Mouse (Mus musculus) lung, postnatal 4 days (tissue): ENCODE data around the gene Vwf.

Experiments used
- DNase-seq, 2 experiments: peaks; one replicate each; pipeline ENCODE4 v3.0.0; 2021

Gene Vwf

DNA sequence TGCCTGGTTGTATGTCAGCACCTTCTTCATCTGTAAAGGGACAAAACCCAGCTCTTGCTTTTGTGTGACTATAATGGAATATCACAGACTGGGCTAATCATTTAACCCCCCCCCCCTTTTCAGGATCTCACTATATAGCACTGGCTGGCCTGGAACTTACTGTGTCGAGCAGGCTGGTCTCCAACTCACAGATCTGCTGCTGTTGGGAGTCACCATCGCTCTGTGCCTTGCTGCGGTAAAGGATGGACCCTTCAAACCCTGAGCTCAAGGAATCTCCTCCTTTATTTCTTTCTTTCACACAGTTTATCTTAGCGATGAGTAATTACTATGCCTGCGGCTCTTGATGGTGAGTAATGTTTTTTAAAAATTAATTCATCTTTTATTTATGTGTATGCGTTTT, at the start of gene Vwf:
Gene Vwf (plus strand): TSS at position 301 of the 400 bp plus-strand sequence.
- DNase-seq, result no peak

DNA sequence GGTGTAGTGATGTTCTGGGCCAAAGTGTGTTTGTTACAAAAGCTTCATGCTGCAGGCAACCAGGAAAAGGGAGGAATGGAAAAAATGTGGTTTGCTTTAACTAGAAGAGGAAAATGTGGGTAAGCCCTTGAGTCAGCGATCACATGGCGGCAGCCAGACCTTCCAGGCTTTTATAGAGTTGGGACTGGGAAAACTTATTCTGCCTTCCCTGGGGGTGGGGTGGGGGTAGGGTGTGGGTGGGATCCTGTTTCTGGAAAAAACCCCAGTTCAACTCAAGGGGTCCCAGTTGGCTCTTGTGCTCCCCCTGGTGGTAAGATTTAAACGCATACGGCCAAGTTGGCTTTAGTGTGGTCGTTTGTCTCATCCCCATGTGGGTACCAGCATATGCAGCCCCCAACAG, 48.5 kb upstream of the Vwf start:
- DNase-seq, result peak in 1 of 2 experiments; percentile 49

DNA sequence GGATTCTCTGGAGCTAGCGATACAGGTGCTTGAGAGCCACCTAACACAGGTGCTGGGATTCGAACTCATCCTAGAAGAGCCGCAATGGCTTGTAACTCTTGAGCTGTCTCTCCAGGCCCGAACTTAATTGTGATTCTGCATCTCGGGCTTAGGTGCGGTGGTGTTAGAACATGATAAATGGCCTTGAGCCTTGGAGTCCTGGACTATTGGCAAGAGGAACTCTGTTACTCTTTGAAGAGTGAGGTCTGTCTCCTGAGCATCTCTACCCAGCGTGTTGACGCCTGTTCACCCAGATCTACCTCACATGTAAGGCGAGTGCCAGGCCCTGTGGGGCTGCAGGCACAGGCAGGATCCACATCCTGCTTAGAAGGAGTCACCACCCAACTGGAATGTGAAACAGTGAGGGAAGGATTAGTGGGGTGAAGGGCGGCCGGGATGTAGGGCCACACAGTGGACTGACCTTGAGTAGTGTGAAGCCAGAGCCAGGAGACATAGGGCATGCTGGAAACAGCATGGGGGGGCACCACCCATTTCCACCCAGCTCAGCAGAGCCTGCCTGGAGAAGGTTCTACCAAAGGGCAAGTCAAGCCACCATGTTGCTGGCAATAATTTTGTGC, 43.3 kb upstream of the Vwf start:
- DNase-seq, result no peak

DNA sequence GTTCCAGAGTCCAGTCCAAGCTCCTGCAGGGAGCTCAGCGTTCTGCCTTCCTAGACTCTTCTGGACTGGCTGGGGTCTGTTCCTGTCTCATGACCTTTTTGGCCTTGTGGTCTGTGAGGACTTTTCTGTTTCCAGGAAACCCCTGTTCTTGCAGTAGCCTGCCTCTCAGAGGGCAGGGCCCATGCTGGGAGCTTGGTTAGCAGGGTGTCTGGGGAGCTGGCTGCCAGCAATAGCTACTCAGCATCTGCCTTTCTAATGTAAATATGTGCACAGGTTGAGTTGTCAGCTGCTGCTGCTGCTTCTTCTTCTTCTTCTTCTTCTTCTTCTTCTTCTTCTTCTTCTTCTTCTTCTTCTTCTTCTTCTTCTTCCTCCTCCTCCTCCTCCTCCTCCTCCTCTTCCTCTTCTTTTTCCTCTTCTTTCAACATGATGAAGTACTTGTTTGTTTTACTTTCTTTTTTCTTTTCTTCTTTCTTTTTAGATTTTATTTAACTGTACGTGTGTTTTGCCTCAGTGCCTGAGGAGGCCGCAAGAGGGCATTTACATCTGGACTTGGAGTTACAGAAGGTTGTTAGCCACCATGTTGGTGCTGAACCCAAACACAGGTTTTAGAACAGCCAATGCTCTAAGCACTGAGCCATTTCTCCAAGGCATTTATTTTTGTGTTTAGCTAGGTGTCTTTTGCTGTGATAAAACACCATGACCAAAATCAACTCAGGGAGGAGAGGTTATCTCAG, 41.8 kb upstream of the Vwf start:
- DNase-seq, result no peak

DNA sequence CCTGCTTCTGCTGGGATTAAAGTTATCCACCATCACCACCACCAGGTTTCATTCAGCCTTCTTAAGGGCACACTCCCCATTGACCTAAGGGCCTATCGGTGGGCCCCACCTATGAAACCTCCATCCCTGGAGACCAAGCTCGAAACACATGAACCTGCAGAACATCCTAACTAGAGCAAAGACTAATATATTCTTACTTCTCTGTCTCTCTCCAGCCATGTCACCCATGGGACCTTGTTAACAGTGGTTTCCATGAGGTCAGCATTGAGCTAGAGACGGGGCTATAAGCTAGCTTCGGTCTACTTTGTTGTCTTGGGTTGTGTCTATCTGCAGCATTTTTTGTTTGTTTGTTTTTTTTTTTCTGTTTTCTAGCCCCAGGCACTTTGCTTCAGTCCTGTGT, 40.1 kb upstream of the Vwf start:
- DNase-seq, result no peak

DNA sequence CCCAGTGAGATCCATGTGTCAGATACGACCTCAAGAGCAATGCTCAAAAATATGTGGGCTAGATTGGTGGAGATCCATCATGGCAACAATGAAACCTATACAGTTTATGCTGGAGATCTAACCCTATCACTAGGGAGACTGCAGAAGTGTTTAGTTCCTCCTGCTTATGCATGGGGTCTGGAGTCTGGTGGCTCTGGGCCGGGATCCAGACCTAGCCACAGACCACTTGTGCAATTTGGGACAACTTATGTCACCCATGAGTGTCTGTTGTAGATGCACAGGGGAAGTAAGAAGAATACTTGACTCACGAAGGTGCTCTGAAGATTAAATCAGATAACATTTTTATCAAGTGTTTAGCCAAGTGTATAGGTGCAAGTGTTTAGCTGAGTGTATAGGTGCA, 36.8 kb upstream of the Vwf start:
- DNase-seq, result no peak

DNA sequence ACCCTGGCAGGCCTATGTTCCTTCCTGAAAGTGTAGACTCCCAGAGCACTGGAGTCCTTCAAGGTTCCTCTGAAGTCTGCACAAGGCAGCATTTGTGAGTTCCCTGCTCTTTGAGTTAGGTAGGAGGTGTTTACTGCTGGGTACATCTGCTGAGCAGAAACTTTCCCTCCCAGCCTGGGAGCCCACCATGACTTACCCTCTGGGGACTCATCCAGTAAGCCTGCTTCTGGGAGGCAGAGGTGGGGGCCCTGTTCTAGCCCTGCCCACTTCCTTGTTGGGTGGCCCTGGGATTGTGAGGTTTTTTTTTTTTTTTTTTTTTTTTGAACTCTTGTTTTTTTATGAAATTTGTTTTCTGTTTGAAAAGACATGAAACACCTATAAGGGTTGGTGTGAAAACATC, 35.9 kb upstream of the Vwf start:
- no peak for DNase-seq

DNA sequence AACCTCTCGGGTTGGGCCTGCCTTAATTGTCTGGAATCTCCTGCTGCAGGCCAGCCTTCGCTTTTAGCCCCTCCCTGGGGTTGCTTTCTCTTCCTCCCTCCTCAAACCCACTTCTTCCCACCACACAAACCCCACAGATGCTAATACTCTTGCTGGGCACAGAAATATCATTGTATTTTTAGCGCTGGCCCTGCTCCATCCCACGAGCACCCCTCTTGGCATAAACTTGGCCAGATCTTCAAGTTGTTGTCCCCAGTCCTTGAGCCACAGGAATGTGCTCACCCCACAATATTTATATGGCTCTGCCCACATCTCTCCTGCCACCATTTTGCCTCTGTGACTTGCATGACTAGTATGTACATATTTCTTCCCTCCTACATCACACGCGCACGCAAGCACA, 35.4 kb upstream of the Vwf start:
- no peak for DNase-seq

DNA sequence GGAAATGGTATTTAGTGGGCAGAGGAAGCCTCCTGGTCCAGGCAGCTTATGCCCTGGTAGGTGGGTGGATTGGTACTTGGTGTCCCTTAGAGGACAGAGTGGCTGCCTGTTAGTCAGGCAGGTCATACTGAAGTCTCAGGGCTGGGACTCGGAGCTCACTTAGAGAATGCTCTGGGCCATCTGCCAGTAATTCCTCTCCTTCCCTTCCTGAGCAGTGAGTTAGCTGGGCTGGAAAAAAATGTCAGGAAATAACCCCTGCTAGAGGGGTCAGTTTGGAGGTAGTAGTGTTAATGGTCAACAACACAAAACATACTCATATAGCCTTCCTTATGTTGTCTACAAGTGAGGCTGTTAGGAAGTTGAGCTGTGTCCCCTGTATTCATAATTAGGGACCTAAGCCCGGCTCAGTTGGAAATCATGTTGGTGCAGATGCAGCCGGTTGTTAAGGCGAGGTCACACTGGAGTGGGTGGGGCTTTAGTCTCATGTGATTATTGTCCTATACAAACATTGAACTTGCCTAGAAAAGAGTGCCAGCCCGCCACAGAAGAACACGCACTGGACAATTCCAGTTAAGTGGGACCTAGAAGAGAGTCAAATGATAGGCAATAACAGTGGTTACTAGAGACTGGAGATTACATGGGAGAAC, 33.5 kb upstream of the Vwf start:
- peak in 1 of 2 experiments; percentile 54 for DNase-seq

DNA sequence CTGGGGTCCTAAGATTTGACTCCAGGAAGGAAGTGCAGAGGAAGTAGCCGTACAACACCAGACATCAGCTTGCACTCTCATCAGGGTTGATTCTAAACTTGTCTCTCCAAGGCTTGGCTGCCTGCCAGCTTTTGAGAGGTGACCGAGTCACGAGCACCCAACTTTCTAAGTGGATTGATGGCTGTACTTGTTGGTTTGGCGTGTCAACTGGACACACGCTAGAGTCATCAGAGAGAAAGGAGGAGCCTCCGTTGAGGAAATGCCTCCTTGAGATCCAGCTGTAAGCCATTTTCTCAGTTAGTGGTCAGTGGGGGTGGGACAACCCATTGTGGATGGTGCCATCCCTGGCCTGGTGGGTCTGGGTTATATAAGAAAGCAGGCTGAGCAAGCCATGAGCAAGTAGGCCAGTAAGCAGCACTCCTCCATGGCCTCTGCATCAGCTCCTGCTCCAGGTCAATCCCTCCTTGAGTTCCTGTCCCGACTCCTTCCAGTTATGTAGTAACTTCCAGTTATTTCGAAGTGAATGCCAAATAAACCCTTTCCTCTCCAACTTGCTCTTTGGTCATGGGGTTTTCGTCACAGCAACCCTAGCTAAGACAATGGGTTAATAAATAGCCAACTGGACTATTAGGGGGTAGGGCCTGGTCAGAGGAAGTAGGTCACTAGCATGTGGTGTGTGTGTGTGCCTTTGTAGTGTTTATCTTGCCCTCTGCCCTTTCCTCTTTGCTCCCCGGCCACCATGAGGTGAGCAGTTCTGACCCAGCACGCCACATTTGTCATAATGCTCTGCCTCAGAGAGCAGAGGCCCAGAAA, 30.9 kb upstream of the Vwf start:
- DNase-seq, result peak; percentile 67 to 78

DNA sequence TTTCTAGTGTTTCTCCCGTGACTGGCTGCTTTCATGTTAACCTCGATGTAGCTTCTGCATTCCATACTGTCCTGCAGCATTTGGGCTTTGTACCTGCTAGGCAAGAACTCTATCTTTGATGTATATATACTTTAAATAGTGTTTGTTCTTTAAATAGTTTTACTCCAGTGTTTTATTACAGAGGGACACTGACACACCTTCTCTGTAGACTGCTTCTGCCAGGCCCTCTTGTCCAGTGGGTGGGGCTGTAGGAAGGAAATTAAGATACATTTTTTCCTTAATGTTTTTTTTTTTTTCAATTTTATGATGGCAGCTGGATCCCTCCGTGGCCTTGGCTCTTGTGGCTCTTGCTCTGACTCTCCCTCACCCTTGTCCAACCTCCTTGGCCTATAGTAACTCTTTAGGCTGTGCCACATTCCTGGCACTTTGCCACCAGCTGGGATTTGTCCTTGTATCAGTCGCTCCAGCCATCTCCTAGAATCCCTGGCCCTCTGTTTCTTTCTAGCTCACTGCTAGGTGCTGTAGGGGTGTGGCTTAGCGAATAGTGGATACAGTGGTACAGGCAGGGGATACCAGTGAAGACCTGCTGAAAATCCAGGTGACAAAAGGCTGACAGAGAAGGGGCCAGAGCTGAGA, 24.9 kb upstream of the Vwf start:
- no peak for DNase-seq

DNA sequence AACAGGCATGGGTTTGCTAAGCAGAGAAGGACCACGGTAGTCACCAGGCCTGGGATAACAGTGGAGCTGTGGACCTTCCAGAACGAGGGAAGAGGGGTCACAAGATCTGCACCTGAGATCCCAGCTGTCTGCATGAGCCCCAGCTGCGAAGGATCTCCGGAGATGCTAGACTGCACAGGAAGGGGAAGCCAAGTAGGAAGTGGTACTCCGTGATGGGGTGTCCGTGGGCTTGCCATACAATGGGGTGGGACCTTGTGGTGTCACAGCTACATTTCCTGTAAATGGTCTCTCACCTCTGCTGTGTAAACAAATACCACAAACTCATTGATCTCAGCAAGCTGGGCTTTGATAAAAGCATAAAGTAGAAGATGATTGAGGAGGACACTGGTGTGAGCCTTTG, 22.5 kb upstream of the Vwf start:
- DNase-seq, result no peak

DNA sequence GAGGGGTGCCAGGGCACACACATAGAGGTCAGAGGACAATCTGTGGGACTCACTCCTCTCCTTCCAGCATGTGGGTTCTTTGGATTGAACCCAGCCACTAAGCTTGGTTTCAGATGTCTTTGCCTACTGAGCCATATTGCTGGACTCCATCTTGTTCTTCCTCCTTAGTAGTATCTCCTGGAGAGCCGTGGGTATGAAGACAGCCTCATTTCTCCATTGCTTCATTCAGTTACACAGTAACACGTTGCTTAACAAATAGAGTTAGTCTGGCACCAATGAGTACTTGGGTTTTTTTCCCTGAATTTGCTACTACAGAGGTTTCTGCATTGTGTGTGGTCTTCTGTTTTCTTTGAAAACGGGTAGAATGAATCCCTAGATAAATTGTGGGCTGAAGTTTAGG, 20.5 kb upstream of the Vwf start:
- DNase-seq, result no peak

DNA sequence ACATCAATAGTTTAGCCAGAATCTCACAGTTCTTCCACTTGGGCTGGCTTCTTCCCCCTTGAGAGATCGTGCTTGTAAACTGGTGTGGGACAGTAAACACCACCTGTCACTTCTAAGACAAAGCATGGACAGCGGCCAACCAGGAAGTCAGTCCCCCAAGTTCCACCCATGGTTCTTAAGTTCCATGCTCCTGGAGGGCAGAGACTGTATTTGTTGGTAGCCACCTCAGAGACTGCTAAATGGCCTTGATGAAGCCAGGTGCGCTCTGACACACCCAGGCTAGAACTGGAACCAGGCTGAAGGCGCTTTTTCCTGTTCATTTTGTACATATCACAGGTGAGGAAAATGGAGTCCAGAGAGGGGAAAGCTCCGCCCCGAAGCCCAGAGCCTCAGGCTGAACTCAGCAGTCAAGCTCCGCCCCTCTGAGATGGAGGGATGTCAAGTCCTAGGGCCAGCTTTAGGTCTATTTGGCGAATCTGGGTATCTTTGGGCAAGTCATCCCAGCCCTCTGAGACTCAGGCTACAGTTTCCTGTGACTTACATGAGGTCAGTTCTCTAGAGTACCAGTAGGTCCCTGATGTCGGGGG, 17.9 kb upstream of the Vwf start:
- DNase-seq, result no peak

DNA sequence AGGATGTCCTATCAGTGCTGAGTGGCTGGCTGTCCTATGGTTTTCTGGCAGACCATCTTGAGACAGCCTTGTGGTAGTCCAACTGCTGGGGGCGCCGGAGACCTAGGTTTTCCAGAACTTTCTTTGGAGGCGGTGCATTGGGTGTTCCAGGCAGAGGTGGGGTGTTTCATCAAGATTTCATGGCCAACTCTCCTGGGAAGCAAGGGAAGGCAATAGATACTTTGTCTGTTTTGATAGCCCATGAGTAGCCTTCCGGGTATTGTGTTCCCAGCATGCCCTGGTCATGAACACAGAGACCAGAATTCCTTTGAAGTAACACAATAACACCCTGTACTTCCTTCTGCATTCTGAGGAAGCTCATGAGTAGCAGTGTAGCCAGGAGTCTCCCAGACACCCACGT, 17.1 kb upstream of the Vwf start:
- DNase-seq, result peak; percentile 56 to 57

DNA sequence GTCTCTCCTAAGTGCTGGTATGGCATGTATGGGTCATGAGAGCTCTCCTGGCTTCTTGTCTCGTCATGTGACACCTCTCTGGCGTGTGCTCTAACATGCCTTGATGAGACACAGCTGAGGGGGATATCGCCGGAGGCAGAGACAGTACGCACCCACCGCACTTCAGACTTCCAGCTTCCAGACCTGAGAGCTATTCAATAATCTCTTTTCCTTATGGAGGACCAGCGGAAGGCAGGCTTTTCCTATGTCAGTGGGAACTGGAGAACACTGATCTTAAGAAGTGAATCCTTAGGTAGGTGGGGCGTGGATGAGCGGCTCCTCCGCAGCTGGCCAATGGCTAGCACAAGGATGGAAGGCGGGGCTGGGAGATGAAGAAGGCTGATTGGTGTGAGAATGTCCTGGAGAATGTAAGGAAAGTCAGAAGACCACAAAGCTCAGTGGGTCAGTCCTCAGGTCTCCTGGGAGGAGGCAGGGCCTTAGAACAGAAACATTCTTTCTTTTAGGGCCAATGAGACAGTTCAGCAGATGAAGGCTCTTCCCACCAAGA, 13.4 kb upstream of the Vwf start:
- DNase-seq, result no peak

DNA sequence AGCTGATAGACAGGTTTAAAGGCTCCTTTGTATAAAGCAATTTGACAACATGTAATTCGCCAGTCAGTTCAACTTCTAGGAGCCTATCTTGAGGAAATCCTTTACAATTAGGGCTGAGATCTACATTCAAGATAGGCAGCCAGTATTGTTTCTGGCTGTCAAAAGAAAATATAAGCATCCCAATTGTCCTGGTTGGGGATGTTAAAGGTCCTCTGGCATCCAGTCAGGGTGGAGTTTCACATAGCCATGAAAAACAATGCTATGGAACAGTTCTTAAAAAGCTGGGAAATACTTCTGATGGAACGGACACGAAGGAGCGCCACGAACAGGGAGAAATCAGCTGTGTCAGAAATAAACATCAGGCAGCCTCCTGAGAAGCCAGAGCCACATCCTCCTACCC, 11.6 kb upstream of the Vwf start:
- no peak for DNase-seq

DNA sequence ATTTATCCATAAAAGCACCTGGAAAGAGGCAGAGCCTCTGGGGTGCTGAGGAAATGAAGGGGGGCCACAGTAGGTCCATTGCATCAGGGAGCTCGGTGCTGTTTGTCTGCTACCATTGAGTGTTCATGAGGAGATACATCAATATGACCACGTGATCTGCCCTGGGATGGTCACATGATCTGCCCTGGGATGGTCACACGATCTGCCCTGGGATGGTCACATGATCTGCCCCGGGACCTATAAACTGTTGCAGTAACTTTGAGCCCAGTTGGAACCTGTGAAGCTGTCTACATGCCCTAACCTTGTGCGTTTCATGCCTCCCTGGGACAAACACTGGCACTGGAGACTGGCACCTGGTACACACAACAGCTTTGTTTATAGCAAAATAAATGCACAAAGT, 8.1 kb upstream of the Vwf start:
- DNase-seq, result no peak

DNA sequence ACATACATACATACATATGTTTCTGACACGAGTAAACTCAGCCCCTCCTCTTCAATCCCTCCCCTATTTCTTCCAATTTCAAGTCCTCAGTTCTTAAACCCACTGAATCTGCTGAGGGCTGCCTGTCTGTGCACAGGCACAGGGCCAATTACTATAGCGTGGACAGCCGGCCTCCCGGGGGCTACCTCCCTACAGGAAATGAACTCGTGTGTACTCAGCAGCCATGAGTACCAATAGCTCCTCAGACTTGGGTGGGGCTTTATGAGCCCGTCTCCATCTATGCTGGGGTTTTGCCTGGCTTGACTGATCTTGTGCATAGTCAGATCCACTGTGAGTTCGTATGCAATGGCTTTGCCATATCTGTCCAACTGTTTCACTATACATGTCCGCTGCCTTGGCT, 7.2 kb upstream of the Vwf start:
- DNase-seq, result no peak

DNA sequence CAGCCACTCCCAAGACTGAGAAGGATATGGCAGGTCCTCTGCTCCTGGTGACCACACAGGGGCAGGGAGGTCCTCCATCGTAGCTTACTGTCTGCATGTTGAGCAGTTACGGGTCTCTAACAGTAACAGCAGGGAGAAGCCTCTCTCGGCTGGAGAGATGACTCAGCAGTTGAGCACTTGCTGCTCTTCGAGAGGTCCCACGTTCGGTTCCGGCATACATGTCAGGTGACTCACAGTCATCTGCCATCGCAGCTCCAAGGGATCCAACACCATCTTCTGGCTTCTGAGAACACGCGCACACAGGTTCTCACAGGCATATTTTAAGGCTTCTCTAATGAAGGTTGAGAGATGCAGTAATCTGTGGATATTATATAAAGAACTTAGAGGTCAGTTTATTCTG, 6.4 kb upstream of the Vwf start:
- DNase-seq, result no peak

DNA sequence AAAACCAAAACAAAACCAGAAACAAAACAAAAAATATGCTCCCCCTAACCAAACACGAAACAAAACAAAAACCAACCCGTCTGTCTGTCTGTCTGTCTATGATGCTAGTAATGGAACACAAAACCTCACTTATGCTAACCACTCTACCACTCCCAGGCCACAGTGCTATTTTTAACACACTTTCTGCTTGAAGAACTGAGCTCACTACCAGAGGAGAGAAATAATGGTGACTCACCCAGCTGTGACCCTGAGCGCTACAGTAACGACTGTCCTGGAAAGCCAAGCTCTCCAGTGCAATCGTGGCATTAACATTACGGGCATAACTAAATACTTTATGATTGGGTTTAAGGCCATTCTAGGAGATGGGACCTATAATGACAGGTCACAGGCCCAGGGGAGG, 5.7 kb upstream of the Vwf start:
- DNase-seq, result no peak

DNA sequence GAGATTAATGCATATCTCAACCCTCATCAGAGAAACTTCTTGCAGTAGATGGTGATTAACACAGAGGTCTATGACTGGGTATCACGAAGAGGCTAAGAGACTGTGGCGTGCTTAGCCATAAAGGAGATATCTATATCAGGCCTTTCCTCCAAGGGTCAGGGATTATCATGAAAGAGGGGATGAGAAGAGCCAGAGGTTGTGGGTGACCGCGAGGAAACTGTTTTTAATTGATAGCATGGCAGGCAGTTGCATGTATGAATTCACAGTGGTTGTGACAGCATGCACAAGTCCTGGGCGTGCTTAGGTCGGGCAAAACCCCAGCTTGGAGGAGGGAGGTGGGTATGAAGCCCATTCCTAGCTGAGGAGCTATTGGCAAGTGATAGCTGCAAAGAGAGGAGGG, 5.3 kb upstream of the Vwf start:
- DNase-seq, result no peak
